Mouse (Mus musculus): ENCODE measurements around the gene Klhl29.

Gene Klhl29

GRCm38 (mm10) chr12:5222439-5223202, 152.9 kb downstream of the Klhl29 start:
- in situ Hi-C loops (cut with MseI, MboI) = no loop called here

DNA sequence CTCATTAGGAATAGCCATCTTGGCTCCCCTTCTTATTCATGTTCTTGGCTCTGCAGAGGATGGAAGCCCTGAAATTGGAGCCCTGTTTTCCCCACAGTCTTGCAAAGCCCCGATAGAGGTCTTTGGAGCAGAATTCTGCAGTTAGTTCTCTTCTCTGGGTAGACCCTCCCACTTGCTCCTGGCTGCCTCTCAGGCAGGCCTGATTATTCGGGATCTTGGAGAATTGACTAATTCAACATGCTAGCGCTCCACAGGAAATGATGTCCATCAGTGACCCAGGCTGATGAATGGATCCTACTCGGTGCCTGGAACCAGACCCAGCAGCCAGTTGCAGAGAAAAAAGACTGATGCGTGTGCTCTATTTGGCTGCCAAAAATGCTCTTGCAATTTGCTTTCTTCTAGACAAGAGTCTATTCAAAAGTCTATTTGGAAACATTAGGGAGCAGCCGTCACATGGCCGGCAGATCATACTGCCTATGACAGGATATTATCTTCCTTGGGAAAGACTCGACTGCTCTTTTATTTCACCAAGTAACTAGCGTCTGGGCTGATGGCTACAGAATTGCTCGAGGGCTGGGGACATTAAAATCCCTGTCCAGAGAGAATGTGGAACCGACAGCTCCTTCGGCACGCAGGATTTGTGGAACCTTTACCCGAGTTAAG, 155.4 kb downstream of the Klhl29 start:
- in situ Hi-C loops (cut with MseI, MboI) = no loop called here

GRCm38 (mm10) chr12:5215836-5216747, 159.4 kb downstream of the Klhl29 start:
- in situ Hi-C loops (cut with MseI, MboI) = no loop called here

- in situ Hi-C loops (cut with MseI, MboI) = no loop called here
Measured at GRCm38 (mm10) chr12:5214266-5214665, 161.2 kb downstream of the Klhl29 start.

DNA sequence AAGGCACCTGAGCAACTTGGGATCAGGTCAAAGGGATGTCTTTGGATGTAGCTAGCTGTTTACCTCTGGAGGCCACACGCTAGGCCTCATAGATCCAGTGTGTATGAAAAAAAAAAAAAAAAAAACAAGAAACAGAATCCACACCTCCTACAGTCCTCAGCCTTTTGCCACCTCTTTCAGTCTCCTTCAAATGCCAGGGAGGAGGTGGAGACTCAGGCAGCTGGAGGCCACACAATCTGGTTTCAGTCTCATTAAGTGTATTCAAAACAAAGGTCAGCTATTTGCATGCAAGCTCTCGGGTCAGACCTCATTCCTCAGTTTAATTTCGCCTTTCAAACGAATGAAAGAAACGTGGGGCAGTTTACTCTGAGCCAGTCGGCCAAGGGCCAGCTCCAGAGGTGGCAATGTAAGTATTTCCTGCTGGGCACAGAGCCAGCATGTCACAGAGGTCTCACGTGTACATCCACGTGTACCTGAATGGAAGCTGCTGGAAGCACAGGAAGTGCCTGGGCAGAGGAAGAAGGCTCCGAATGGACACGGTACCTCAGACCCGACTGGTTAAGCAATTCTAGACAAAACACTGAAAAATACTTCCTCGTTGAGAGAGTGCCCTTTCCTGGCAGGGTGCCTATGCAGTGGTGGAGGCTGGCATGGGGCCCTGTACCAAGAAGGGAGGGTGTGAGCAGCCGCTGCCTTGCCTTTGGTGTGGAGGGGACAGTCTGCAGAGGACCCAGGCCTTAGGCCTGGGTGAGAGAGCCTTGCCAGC, 162.0 kb downstream of the Klhl29 start:
- in situ Hi-C loops (cut with MseI, MboI) = no loop called here

GRCm38 (mm10) chr12:5211884-5212283, 163.6 kb downstream of the Klhl29 start:
- in situ Hi-C loops (cut with MseI, MboI) = no loop called here

- in situ Hi-C loops (cut with MseI, MboI) = no loop called here
Measured at GRCm38 (mm10) chr12:5210786-5211185, 164.7 kb downstream of the Klhl29 start.

GRCm38 (mm10) chr12:5207941-5208905, 167.3 kb downstream of the Klhl29 start:
- in situ Hi-C loops (cut with MseI, MboI) = no loop called here

DNA sequence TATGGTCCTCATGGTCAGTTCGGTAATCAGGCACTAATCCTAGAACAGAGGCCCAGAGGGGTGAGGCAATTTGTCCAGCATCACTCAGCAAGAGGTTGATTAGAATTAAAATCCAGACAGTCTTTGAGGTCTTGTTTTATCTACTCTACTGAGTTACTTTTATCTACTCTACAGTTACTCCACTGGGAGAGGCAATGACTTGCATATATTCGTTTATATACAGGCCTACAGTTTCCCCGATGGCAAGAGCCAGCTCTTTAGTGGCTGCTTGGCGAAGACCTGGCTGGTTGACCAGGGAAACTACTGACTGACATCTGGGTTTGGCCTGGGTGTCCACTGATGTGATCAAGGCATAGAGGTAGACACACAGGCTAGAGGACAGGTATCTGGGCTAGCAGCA, 168.3 kb downstream of the Klhl29 start:
- in situ Hi-C loops (cut with MseI, MboI) = no loop called here

DNA sequence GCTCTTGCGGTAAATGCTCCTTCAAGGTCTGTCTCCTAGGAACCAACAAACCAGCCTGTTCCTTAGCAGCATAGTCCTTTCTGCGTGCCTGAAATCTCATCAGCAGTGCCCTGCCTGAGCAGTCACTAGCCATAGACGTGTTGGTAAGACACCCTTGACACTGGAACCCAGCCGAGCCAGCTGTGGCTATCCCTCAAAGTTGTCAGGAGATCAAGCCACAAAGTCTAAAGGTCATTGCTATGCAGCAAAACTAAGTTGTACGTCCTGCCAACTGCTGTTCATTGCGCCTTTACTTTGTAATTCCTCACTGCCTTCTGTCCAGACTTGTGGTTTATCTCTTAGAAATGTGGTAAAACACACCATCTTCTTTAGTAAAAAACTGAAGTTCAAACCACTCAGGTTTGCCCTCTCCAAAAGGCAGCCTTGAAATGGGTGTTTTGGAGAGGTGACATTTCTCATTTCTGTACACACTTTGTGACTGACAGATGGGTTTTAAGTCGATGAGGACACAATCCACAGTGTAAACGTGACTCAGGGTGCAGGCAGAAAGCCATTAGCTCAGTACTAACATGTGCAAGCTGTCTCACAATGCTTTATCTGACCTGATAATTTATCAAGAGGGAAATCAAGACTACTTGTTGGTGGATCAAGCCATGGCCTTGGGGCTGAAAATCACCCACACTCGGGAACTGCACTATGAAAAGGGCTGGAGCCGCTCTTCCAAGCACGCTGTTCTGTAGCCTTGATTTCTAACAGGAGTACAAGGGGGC, 171.2 kb downstream of the Klhl29 start:
- in situ Hi-C loops (cut with MseI, MboI) = no loop called here

DNA sequence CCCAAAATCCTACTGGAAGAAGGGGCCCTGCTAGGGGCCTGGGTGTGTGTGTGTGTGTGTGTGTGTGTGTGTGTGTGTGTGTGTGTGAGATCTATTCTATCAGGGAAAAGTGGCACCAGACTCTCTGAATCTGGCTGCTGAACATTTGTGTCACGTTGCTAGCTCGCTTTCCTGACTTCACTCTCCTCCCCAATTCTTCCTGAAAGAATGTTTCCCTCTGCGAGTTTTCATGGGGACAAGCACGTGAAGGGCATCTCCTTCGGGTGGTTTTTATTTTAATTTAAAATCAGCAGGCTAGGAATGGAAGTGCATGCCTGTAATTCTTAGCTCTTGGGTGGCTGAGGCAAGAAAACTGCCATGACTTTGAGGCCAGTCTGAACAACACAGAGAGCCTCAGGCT, 172.1 kb downstream of the Klhl29 start:
- in situ Hi-C loops (cut with MseI, MboI) = no loop called here

- in situ Hi-C loops (cut with MseI, MboI) = no loop called here
Measured at GRCm38 (mm10) chr12:5198254-5198653, 177.2 kb downstream of the Klhl29 start.

- in situ Hi-C loops (cut with MseI, MboI) = no loop called here
Measured at GRCm38 (mm10) chr12:5194176-5194575, 181.3 kb downstream of the Klhl29 start.

DNA sequence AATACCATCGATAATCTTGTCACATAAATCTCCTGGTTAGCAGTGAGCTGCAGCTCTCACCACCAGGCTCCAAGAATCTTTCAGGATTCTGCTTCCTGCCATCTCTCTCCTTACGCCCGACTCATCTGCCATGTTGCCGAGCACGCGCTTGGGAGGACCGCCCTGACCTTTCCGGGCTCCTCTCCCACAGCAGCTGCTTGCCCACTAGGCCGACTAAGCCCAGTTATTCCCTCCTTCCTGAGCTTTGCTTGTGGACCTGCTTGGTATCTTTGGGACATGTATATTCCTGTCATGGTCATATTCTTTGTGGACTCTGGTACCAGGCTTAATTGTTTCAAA, 183.1 kb downstream of the Klhl29 start:
- in situ Hi-C loops (cut with MseI, MboI) = no loop called here

DNA sequence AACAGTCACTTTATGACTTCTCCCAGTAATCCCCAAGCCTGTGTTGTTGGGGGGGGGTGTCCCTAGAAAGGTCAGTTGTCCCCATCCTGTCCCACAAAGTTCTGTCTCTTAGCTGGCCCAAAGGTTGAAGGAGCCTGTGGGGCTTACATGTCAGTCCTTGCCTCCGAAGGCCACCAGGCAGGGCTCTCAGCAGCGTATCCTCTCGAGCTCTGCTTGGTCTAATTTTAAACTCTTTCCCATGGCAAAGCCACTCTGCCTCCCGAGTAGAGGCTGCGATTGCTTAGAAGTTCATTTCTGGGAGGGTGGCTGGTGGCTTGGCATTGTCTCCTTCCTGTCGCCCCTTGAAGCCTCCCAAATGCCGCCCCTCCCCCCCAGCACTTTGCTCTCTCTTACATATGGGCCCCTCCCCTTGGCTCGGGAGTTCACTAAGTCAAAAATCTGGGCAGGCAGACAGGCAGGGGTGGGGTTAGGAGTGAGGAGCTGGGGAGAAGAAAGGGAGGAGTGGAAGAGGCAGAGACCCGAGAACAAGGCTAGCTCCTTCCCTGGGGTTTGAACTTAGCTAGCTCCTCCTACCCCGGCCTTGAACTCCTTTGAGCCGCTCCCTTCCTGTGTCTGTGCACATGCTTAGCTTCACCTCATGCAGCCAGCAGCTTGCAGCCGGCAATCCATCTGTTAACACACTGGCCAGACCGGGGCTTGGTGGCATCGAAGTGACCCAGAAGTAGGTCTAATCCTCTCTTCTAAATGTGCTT, 183.7 kb downstream of the Klhl29 start:
- in situ Hi-C loops (cut with MseI, MboI) = no loop called here

- in situ Hi-C loops (cut with MseI, MboI) = no loop called here
Measured at GRCm38 (mm10) chr12:5191206-5191605, 184.3 kb downstream of the Klhl29 start.

GRCm38 (mm10) chr12:5189446-5190150, 185.9 kb downstream of the Klhl29 start:
- in situ Hi-C loops (cut with MseI, MboI) = no loop called here

DNA sequence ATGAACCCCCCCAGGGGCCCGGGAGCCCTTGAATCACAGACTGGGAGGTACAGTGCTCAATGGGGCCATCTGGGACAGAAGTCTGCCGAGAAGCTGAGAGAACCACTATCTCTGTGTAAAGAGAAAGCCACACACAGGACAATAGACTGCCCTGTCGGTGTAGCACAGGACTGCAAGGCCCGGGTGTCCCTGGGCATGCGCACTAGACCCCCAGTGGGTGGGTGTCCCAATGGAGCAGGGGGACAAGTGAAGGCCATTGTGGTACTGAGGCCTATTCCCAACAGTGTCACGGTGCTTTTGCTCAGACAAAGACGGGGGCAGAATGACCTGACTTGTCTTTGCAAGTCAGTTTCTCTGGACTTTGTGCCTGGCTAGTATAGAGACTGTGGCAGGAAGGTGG, 186.6 kb downstream of the Klhl29 start:
- in situ Hi-C loops (cut with MseI, MboI) = no loop called here

Data from mouse trophoblast stem cell (cell line).